Mouse (Mus musculus) hindbrain, embryonic 15.5 days (tissue): ENCODE results near the gene Gabrb1. TPM values are rescaled to one million over a fixed set of nuclear protein-coding genes. Genes with fewer than 3 reads are reported as not detected.

Experiments
- ATAC-seq: fragments of 200-750 bp; cut with Nextera tagmentation; 2 replicates; pipeline ENCODE4 v1.8.0; 2017; ENCODE audit warnings: low read depth, moderate number of reproducible peaks, moderate TSS enrichment; ENCODE audit not compliant: low FRiP score
- H3K27ac ChIP-seq: fragments of 300-500 bp; sonication (generic); replicated peaks from 2 replicates; pipeline ENCODE4 v1.5.1; 2015; ENCODE audit warnings: mild to moderate bottlenecking, inconsistent platforms
- H3K27me3 ChIP-seq: fragments of 300-500 bp; sonication (generic); 2 replicates; pipeline ENCODE4 v1.6.1; 2015; ENCODE audit warnings: control low read depth, inconsistent platforms
- H3K36me3 ChIP-seq: fragments of 300-500 bp; sonication (generic); 2 replicates; pipeline ENCODE4 v1.6.1; 2015; ENCODE audit warnings: control low read depth, inconsistent platforms
- H3K4me1 ChIP-seq: fragments of 300-500 bp; sonication (generic); replicated peaks from 2 replicates; pipeline ENCODE4 v1.6.1; 2015; ENCODE audit warnings: control low read depth, inconsistent platforms
- H3K4me2 ChIP-seq: fragments of 300-500 bp; sonication (generic); 2 replicates; pipeline ENCODE4 v1.6.1; 2015; ENCODE audit warnings: moderate library complexity, mild to moderate bottlenecking, inconsistent platforms
- H3K4me3 ChIP-seq: fragments of 300-500 bp; sonication (generic); 2 replicates; pipeline ENCODE4 v1.5.1; 2015; ENCODE audit warnings: mild to moderate bottlenecking, inconsistent platforms
- H3K9ac ChIP-seq: fragments of 300-500 bp; sonication (generic); 2 replicates; pipeline ENCODE4 v1.6.1; 2015; ENCODE audit warnings: inconsistent platforms
- H3K9me3 ChIP-seq: fragments of 300-500 bp; sonication (generic); 2 replicates; pipeline ENCODE4 v1.6.1; 2016; ENCODE audit warnings: control low read depth, inconsistent platforms
- WGBS: fragments of 180-500 bp; shearing (Covaris S2); methylation state at CpG from one replicate; pipeline ENCODE4 v1.1.7; 2015; 5-methylcytosine and 5-hydroxymethylcytosine counted together
- polyA plus RNA-seq: library from polyadenylated mRNA; unstranded; fragments of >200 nt; fragmentation: Nextera tagmentation; extraction: Ambion mirVana; gene quantifications from 2 replicates; pipeline ENCODE4 v1.2.1, GENCODE M21; 2015

Gene Gabrb1
- polyA plus RNA-seq, 1 experiment from 2014 or later: 32.0 TPM

GRCm38 (mm10) chr5:71898214-71898613 lies 240.3 kb downstream of the Gabrb1 start:
- no peak overlapping the region for H3K9ac ChIP-seq
- WGBS: 97% methylated on average over 2 of the region's 2 CpGs
- no peaks in the 10 kb centered on the region for H3K9me3 ChIP-seq
- H3K4me1 ChIP-seq: no peaks in the 10 kb centered on the region
- ATAC-seq: no peak
- no peak overlapping the region for H3K27ac ChIP-seq
- H3K4me3 ChIP-seq: no peak overlapping the region
- no peaks in the 10 kb centered on the region for H3K36me3 ChIP-seq
- H3K4me2 ChIP-seq: no peak overlapping the region
- no peaks in the 10 kb centered on the region for H3K27me3 ChIP-seq

- H3K9ac ChIP-seq: no peak overlapping the region
- no peak overlapping the region for H3K27ac ChIP-seq
- H3K4me1 ChIP-seq: no peaks in the 10 kb centered on the region
- no peaks in the 10 kb centered on the region for H3K36me3 ChIP-seq
- no peak for ATAC-seq
- no peak overlapping the region for H3K4me2 ChIP-seq
- H3K9me3 ChIP-seq: no peaks in the 10 kb centered on the region
- H3K27me3 ChIP-seq: no peaks in the 10 kb centered on the region
- H3K4me3 ChIP-seq: no peak overlapping the region
- 91% methylated on average over 7 of the region's 7 CpGs for WGBS
Observed at GRCm38 (mm10) chr5:71903399-71903798, 245.5 kb downstream of the Gabrb1 start.

GRCm38 (mm10) chr5:71914028-71914427 lies 256.1 kb downstream of the Gabrb1 start:
- Histone ChIP-seq H3K4me1 (no peaks in the 10 kb centered on the region), H3K9ac (no peak overlapping the region), H3K4me2 (no peak overlapping the region), H3K36me3 (no peaks in the 10 kb centered on the region), H3K27me3 (no peaks in the 10 kb centered on the region), H3K4me3 (no peak overlapping the region), H3K9me3 (no peaks in the 10 kb centered on the region), H3K27ac (no peak overlapping the region)
- no peak for ATAC-seq
- WGBS: 70% methylated on average over 1 of the region's 1 CpGs

- H3K4me3 ChIP-seq: no peak overlapping the region
- no peak overlapping the region for H3K4me2 ChIP-seq
- H3K9ac ChIP-seq: no peak overlapping the region
- no peaks in the 10 kb centered on the region for H3K27me3 ChIP-seq
- H3K4me1 ChIP-seq: no peaks in the 10 kb centered on the region
- no peaks in the 10 kb centered on the region for H3K36me3 ChIP-seq
- WGBS: 85% methylated on average over 4 of the region's 4 CpGs
- H3K9me3 ChIP-seq: no peaks in the 10 kb centered on the region
- no peak for ATAC-seq
- H3K27ac ChIP-seq: no peak overlapping the region
Observed at GRCm38 (mm10) chr5:71915711-71916110, 257.8 kb downstream of the Gabrb1 start.

GRCm38 (mm10) chr5:71917206-71917605 lies 259.3 kb downstream of the Gabrb1 start:
- ATAC-seq: no peak
- Histone ChIP-seq H3K4me3 (no peak overlapping the region), H3K27ac (no peak overlapping the region), H3K4me1 (no peaks in the 10 kb centered on the region), H3K27me3 (no peaks in the 10 kb centered on the region), H3K9ac (no peak overlapping the region), H3K9me3 (no peaks in the 10 kb centered on the region), H3K4me2 (no peak overlapping the region), H3K36me3 (no peaks in the 10 kb centered on the region)
- WGBS: 56% methylated on average over 4 of the region's 4 CpGs

- Histone ChIP-seq H3K4me1 (no peaks in the 10 kb centered on the region), H3K4me2 (no peak overlapping the region), H3K27ac (no peak overlapping the region), H3K36me3 (no peaks in the 10 kb centered on the region), H3K9ac (no peak overlapping the region), H3K9me3 (no peaks in the 10 kb centered on the region), H3K27me3 (no peaks in the 10 kb centered on the region), H3K4me3 (no peak overlapping the region)
- 71% methylated on average over 4 of the region's 4 CpGs for WGBS
- no peak for ATAC-seq
Observed at GRCm38 (mm10) chr5:71923636-71924035, 265.7 kb downstream of the Gabrb1 start.

GRCm38 (mm10) chr5:71926336-71926735 lies 268.4 kb downstream of the Gabrb1 start:
- no peak for ATAC-seq
- Histone ChIP-seq H3K36me3 (no peaks in the 10 kb centered on the region), H3K9me3 (no peaks in the 10 kb centered on the region), H3K27me3 (no peaks in the 10 kb centered on the region), H3K4me2 (no peak overlapping the region), H3K4me1 (no peaks in the 10 kb centered on the region), H3K4me3 (no peak overlapping the region), H3K9ac (no peak overlapping the region), H3K27ac (no peak overlapping the region)
- WGBS: 86% methylated on average over 5 of the region's 5 CpGs

GRCm38 (mm10) chr5:71930036-71930435 lies 272.1 kb downstream of the Gabrb1 start:
- Histone ChIP-seq H3K9ac (no peak overlapping the region), H3K4me3 (no peak overlapping the region), H3K27me3 (no peaks in the 10 kb centered on the region), H3K36me3 (no peaks in the 10 kb centered on the region), H3K4me1 (no peaks in the 10 kb centered on the region), H3K9me3 (no peaks in the 10 kb centered on the region), H3K4me2 (no peak overlapping the region), H3K27ac (no peak overlapping the region)
- ATAC-seq: no peak
- WGBS: 60% methylated on average over 2 of the region's 2 CpGs

- Histone ChIP-seq H3K9me3 (no peaks in the 10 kb centered on the region), H3K4me1 (no peaks in the 10 kb centered on the region), H3K4me3 (no peak overlapping the region), H3K27ac (no peak overlapping the region), H3K36me3 (no peaks in the 10 kb centered on the region), H3K9ac (no peak overlapping the region), H3K4me2 (no peak overlapping the region), H3K27me3 (no peaks in the 10 kb centered on the region)
- ATAC-seq: no peak
- WGBS: 98% methylated on average over 1 of the region's 1 CpGs
Observed at GRCm38 (mm10) chr5:71951398-71951797, 293.5 kb downstream of the Gabrb1 start.

GRCm38 (mm10) chr5:71955070-71955685 lies 297.3 kb downstream of the Gabrb1 start:
- WGBS: 32% methylated on average over 5 of the region's 5 CpGs
- H3K4me1 ChIP-seq: no peaks in the 10 kb centered on the region
- H3K27me3 ChIP-seq: no peaks in the 10 kb centered on the region
- H3K4me3 ChIP-seq: no peak overlapping the region
- no peak overlapping the region for H3K4me2 ChIP-seq
- H3K36me3 ChIP-seq: no peaks in the 10 kb centered on the region
- no peaks in the 10 kb centered on the region for H3K9me3 ChIP-seq
- no peak overlapping the region for H3K9ac ChIP-seq
- H3K27ac ChIP-seq: no peak overlapping the region
- ATAC-seq: no peak

GRCm38 (mm10) chr5:71964876-71965432 lies 307.0 kb downstream of the Gabrb1 start:
- no peak for ATAC-seq
- Histone ChIP-seq H3K9ac (no peak overlapping the region), H3K4me3 (no peak overlapping the region)

GRCm38 (mm10) chr5:71965529-71965928 lies 307.6 kb downstream of the Gabrb1 start:
- 73% methylated on average over 2 of the region's 2 CpGs for WGBS
- H3K4me3 ChIP-seq: no peak overlapping the region
- no peaks in the 10 kb centered on the region for H3K27me3 ChIP-seq
- no peaks in the 10 kb centered on the region for H3K9me3 ChIP-seq
- H3K4me2 ChIP-seq: no peak overlapping the region
- peaks cover 10% of the 10 kb centered on the region for H3K4me1 ChIP-seq
- H3K9ac ChIP-seq: no peak overlapping the region
- H3K36me3 ChIP-seq: no peaks in the 10 kb centered on the region
- no peak overlapping the region for H3K27ac ChIP-seq
- ATAC-seq: no peak

More at GRCm38 (mm10) chr5:71964876-71965432, 307.0 kb downstream of the Gabrb1 start:
- Histone ChIP-seq H3K36me3 (no peaks in the 10 kb centered on the region), H3K27me3 (no peaks in the 10 kb centered on the region), H3K4me1 (peaks cover 4% of the 10 kb centered on the region), H3K27ac (no peak overlapping the region), H3K4me2 (no peak overlapping the region), H3K9me3 (no peaks in the 10 kb centered on the region)
- WGBS: 67% methylated on average over 4 of the region's 4 CpGs
